Comparison of ENCODE assay signal across 8 mouse cellular contexts in genomic region chr7:24594309-24594803, GRCm38 (mm10). TPM values are rescaled to one million over a fixed set of nuclear protein-coding genes. Genes with fewer than 3 reads are reported as not detected.
DNase-seq lines count a peak whose midpoint lies in the region; ATAC-seq and TF ChIP-seq lines count a peak whose summit lies in the region.

No protein-coding gene starts in this region.

- no peak overlapping the region for H3K27ac ChIP-seq in kidney, embryonic 14.5 days (ENCODE audit: low read depth, low read length)
- no peak overlapping the region for H3K27ac ChIP-seq in intestine, embryonic 15.5 days

- 0 out of 2 replicates have a peak, but pooled peaks cover 3% of the 10 kb centered on the region for H3K36me3 ChIP-seq in kidney, embryonic 14.5 days (ENCODE audit: control insufficient read depth, insufficient read depth, low read length)
- H3K36me3 ChIP-seq in intestine, embryonic 15.5 days, result no peaks in the 10 kb centered on the region
- H3K36me3 ChIP-seq in myocyte (ENCODE audit: control insufficient read depth, insufficient read depth), result no peaks in the 10 kb centered on the region

- WGBS in kidney, embryonic 14.5 days, result 5% methylated on average over 13 of the region's 13 CpGs
- WGBS in intestine, embryonic 15.5 days, result 5% methylated on average over 13 of the region's 13 CpGs

- no peaks in the 10 kb centered on the region for H3K9me3 ChIP-seq in kidney, embryonic 14.5 days (ENCODE audit: control insufficient read depth, low read length)
- H3K9me3 ChIP-seq in intestine, embryonic 15.5 days, result no peaks in the 10 kb centered on the region

- H3K27me3 ChIP-seq in kidney, embryonic 14.5 days (ENCODE audit: control insufficient read depth, insufficient read depth, low read length), result no peaks in the 10 kb centered on the region
- no peaks in the 10 kb centered on the region for H3K27me3 ChIP-seq in intestine, embryonic 15.5 days (replicated peaks)
- H3K27me3 ChIP-seq in myocyte (ENCODE audit: control insufficient read depth, insufficient read depth, insufficient read length), result no peaks in the 10 kb centered on the region

- H3K4me1 ChIP-seq in kidney, embryonic 14.5 days (ENCODE audit: control insufficient read depth, insufficient read depth, low read length), result peaks cover 29% of the 10 kb centered on the region
- H3K4me1 ChIP-seq in intestine, embryonic 15.5 days (replicated peaks), result peaks cover 19% of the 10 kb centered on the region

- H3K4me3 ChIP-seq in kidney, embryonic 14.5 days (ENCODE audit: low read length), result peak overlapping the region; percentile 60
- H3K4me3 ChIP-seq in intestine, embryonic 15.5 days (replicated peaks), result peak overlapping the region; percentile 56
- H3K4me3 ChIP-seq in myocyte, result peak overlapping the region; percentile 49

- peak overlapping the region; percentile 69 for H3K4me2 ChIP-seq in kidney, embryonic 14.5 days (replicated peaks; ENCODE audit: low read depth, low read length)
- H3K4me2 ChIP-seq in intestine, embryonic 15.5 days (replicated peaks), result peak overlapping the region; percentile 80
- H3K4me2 ChIP-seq in myocyte (ENCODE audit: low read depth), result peak overlapping the region; percentile 92

- H3ac ChIP-seq in myocyte (ENCODE audit: control insufficient read depth, insufficient read length), result peak overlapping the region; percentile 9

- H3K9ac ChIP-seq in kidney, embryonic 14.5 days (ENCODE audit: low read depth, low read length), result peak overlapping the region; percentile 65
- H3K9ac ChIP-seq in intestine, embryonic 15.5 days, result peak overlapping the region; percentile 53

- no peaks in the 10 kb centered on the region for H3K79me2 ChIP-seq in myocyte (ENCODE audit: control insufficient read depth, insufficient read depth)

- TF ChIP-seq POLR2A in myocyte (IDR thresholded peaks at IDR 0.05; ENCODE audit: insufficient read length, low read depth), result no peak

- peak; percentile 3; the same call in 1 of the 2 replicates for ATAC-seq in kidney, embryonic 14.5 days (ENCODE audit: low FRiP score, low TSS enrichment)
- no peak for ATAC-seq in intestine, embryonic 15.5 days

- no peak for DNase-seq in kidney, adult 11 months
- DNase-seq in embryo, embryonic 11 days, result peak; percentile 35
- no peak for DNase-seq in thymus, postnatal 10 days (ENCODE audit: low spot score in 2 of 2)
- DNase-seq in left cerebral cortex, adult 9 months (ENCODE audit: low spot score in 2 of 2), result no peak
- no peak for DNase-seq in layer of hippocampus, adult 11-12 months (ENCODE audit: low spot score)

TF ChIP-seq in myocyte, 11 proteins besides CTCF, POLR2A, EP300 and RAD21:
- peak; percentile 36 for TF ChIP-seq SRF (IDR thresholded peaks at IDR 0.05; ENCODE audit: control insufficient read depth, insufficient read length, low read depth)
- TF ChIP-seq CEBPB (IDR thresholded peaks at IDR 0.05; ENCODE audit: insufficient read depth, poor library complexity, severe bottlenecking), result no peak
TF ChIP-seq in myocyte: peak in this region for 1.

RNA-seq across cellular contexts. Expression of gene Zfp575, which starts 6.9 kb away (rescaled TPM):
- 2.5 and 3.0 TPM in 2 replicates for polyA plus RNA-seq in kidney, embryonic 14.5 days (2014; fragmentation: Nextera tagmentation; extraction: Ambion mirVana)
- polyA plus RNA-seq in intestine, embryonic 15.5 days (2015; fragmentation: Nextera tagmentation; extraction: Ambion mirVana), result 3.2 and 3.6 TPM in 2 replicates
- 0.12 TPM for polyA plus RNA-seq in myocyte (2012; fragmentation: generic; extraction: Trizol)

RNA-seq across cellular contexts. Expression of gene Ethe1, which starts 7.0 kb away (rescaled TPM):
- 51.8 and 53.6 TPM in 2 replicates for polyA plus RNA-seq in kidney, embryonic 14.5 days (2014; fragmentation: Nextera tagmentation; extraction: Ambion mirVana)
- polyA plus RNA-seq in intestine, embryonic 15.5 days (2015; fragmentation: Nextera tagmentation; extraction: Ambion mirVana), result 35.7 and 36.7 TPM in 2 replicates
- 34.7 TPM for polyA plus RNA-seq in myocyte (2012; fragmentation: generic; extraction: Trizol)

RNA-seq across cellular contexts. Expression of gene Phldb3, which starts 16.2 kb away (rescaled TPM):
- 0.24 and 0.32 TPM in 2 replicates for polyA plus RNA-seq in kidney, embryonic 14.5 days (2014; fragmentation: Nextera tagmentation; extraction: Ambion mirVana)
- 0.35 and 0.39 TPM in 2 replicates for polyA plus RNA-seq in intestine, embryonic 15.5 days (2015; fragmentation: Nextera tagmentation; extraction: Ambion mirVana)
- 11.5 TPM for polyA plus RNA-seq in myocyte (2012; fragmentation: generic; extraction: Trizol)

RNA-seq across cellular contexts. Expression of gene Lypd3, which starts 42.0 kb away (rescaled TPM):
- 0.27 and 0.76 TPM in 2 replicates for polyA plus RNA-seq in kidney, embryonic 14.5 days (2014; fragmentation: Nextera tagmentation; extraction: Ambion mirVana)
- 0.44 and 0.64 TPM in 2 replicates for polyA plus RNA-seq in intestine, embryonic 15.5 days (2015; fragmentation: Nextera tagmentation; extraction: Ambion mirVana)
- polyA plus RNA-seq in myocyte (2012; fragmentation: generic; extraction: Trizol), result not detected

RNA-seq across cellular contexts. Expression of gene Xrcc1, which starts 48.3 kb away (rescaled TPM):
- polyA plus RNA-seq in kidney, embryonic 14.5 days (2014; fragmentation: Nextera tagmentation; extraction: Ambion mirVana), result 109 and 136 TPM in 2 replicates
- 79.9 and 101 TPM in 2 replicates for polyA plus RNA-seq in intestine, embryonic 15.5 days (2015; fragmentation: Nextera tagmentation; extraction: Ambion mirVana)
- 32.7 TPM for polyA plus RNA-seq in myocyte (2012; fragmentation: generic; extraction: Trizol)
